Mouse (Mus musculus) bone marrow, adult 2 months (tissue): ENCODE data around the gene Mfap2.

Experiments
- CTCF ChIP-seq: fragments of 200-500 bp; IDR thresholded peaks from 2 replicates; pipeline ENCODE4 v1.5.1; 2011; ENCODE audit warnings: low read length, control low read depth; ENCODE audit not compliant: control insufficient read depth, insufficient read depth
- POLR2A ChIP-seq: fragments of 200-500 bp; IDR thresholded peaks from 2 replicates; pipeline ENCODE4 v1.6.1; 2011; ENCODE audit warnings: low read depth, mild to moderate bottlenecking, control low read depth, low read length, borderline replicate concordance; ENCODE audit not compliant: control insufficient read depth

DNA sequence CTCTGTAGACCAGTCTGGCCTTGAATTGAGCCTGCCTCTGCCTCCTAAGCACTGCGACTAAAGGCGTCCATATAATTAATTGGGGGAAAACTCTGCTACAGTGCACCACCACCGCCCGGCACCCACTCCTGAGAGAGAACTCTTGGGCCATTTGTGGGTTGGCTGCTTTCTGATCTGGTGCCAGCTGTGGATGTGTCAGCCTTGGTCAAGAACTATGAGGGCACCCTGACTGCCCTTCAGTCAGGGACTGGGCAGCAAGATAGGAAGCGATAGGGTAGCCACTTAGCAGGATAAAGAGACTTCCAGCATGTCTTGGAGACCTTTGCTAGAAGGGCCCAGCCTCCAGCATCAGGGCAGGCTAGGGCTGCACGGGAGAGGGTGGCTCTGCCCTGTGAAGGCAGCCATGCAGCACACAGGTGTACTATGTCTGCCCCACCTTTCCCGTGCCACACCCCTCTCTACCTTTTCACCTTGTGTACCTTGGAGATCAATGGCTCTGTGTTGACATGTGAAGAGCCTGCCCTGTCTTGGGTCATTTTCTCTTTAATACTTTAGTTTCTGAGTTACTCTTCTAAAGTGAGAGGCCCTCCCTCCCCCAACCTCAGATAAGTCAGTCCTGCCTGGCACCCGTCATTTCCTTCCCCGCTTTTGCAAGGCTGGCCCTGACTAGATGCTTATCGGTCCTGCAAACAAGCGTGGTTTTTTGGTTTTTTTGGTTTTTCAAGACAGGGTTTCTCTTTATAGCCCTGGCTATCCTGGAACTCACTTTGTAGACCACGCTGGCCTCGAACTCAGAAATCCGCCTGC is 32.1 kb upstream of the Mfap2 start:
- no peak for TF ChIP-seq POLR2A
- no peak for TF ChIP-seq CTCF
